Mouse (Mus musculus) liver, embryonic 15.5 days (tissue): ENCODE results near the gene Arhgef19. TPM values are rescaled to one million over a fixed set of nuclear protein-coding genes. Genes with fewer than 3 reads are reported as not detected.

ENCODE experiments used
- ATAC-seq: fragments of 200-750 bp; cut with Nextera tagmentation; 2 replicates; pipeline ENCODE4 v1.8.0; 2017; ENCODE audit warnings: moderate number of reproducible peaks, mild to moderate bottlenecking, moderate library complexity; ENCODE audit not compliant: insufficient read depth
- H3K27ac ChIP-seq: fragments of 300-500 bp; sonication (generic); replicated peaks from 2 replicates; pipeline ENCODE4 v1.5.1; 2015; ENCODE audit warnings: mild to moderate bottlenecking, inconsistent platforms
- H3K27me3 ChIP-seq: fragments of 300-500 bp; sonication (generic); 2 replicates; pipeline ENCODE4 v1.6.1; 2015; ENCODE audit warnings: mild to moderate bottlenecking, inconsistent platforms
- H3K36me3 ChIP-seq: fragments of 300-500 bp; sonication (generic); replicated peaks from 2 replicates; pipeline ENCODE4 v1.6.1; 2015; ENCODE audit warnings: moderate library complexity, mild to moderate bottlenecking, inconsistent platforms
- H3K4me1 ChIP-seq: fragments of 300-500 bp; sonication (generic); replicated peaks from 2 replicates; pipeline ENCODE4 v1.6.1; 2015; ENCODE audit warnings: inconsistent platforms
- H3K4me2 ChIP-seq: fragments of 300-500 bp; sonication (generic); 2 replicates; pipeline ENCODE4 v1.6.1; 2015; ENCODE audit warnings: moderate library complexity, mild to moderate bottlenecking, inconsistent platforms
- H3K4me3 ChIP-seq: fragments of 300-500 bp; sonication (generic); replicated peaks from 2 replicates; pipeline ENCODE4 v1.5.1; 2015; ENCODE audit warnings: mild to moderate bottlenecking, inconsistent platforms
- H3K9ac ChIP-seq: fragments of 300-500 bp; sonication (generic); 2 replicates; pipeline ENCODE4 v1.6.1; 2015; ENCODE audit warnings: moderate library complexity, mild to moderate bottlenecking, inconsistent platforms
- H3K9me3 ChIP-seq: fragments of 300-500 bp; sonication (generic); replicated peaks from 2 replicates; pipeline ENCODE4 v1.6.1; 2016; ENCODE audit warnings: inconsistent platforms
- WGBS: fragments of 180-500 bp; shearing (Covaris S2); methylation state at CpG from one replicate; pipeline ENCODE4 v1.1.7; 2015; ENCODE audit warnings: mixed read lengths; ENCODE audit not compliant: insufficient replicate concordance; 5-methylcytosine and 5-hydroxymethylcytosine counted together
- polyA plus RNA-seq: library from polyadenylated mRNA; unstranded; fragments of >200 nt; fragmentation: Nextera tagmentation; extraction: Ambion mirVana; gene quantifications from 2 replicates; pipeline ENCODE4 v1.2.1, GENCODE M21; 2015

The Arhgef19 gene
- polyA plus RNA-seq, 1 experiment from 2014 or later, result 1.5 TPM

- H3K9me3 ChIP-seq, result no peaks in the 10 kb centered on the region
- peaks cover 26% of the 10 kb centered on the region for H3K4me1 ChIP-seq
- 6% methylated on average over 20 of the region's 20 CpGs for WGBS
- H3K9ac ChIP-seq, result no peak overlapping the region
- H3K4me3 ChIP-seq, result peak overlapping the region; percentile 39
- H3K27me3 ChIP-seq, result peaks cover 79% of the 10 kb centered on the region
- ATAC-seq, result no peak
- H3K27ac ChIP-seq, result no peak overlapping the region
- peak overlapping the region; percentile 66 for H3K4me2 ChIP-seq
- H3K36me3 ChIP-seq, result no peaks in the 10 kb centered on the region
Measured at GRCm38 (mm10) chr4:141238492-141239387, 559 bp upstream of the Arhgef19 start.

GRCm38 (mm10) chr4:141240617-141241016, 1.3 kb downstream of the Arhgef19 start:
- H3K27me3 ChIP-seq, result peaks cover 96% of the 10 kb centered on the region
- no peak overlapping the region for H3K9ac ChIP-seq
- ATAC-seq, result peak; percentile 39; the same call in 1 of the 2 replicates
- H3K36me3 ChIP-seq, result no peaks in the 10 kb centered on the region
- peak overlapping the region; percentile 8; the same call in 1 of the 2 replicates for H3K4me3 ChIP-seq
- WGBS, result 2% methylated on average over 14 of the region's 14 CpGs
- peak overlapping the region; percentile 16 for H3K4me2 ChIP-seq
- H3K27ac ChIP-seq, result no peak overlapping the region
- H3K4me1 ChIP-seq, result peaks cover 26% of the 10 kb centered on the region
- no peaks in the 10 kb centered on the region for H3K9me3 ChIP-seq

GRCm38 (mm10) chr4:141241861-141242260, 2.6 kb downstream of the Arhgef19 start:
- H3K4me2 ChIP-seq, result no peak overlapping the region
- no peak overlapping the region for H3K4me3 ChIP-seq
- H3K4me1 ChIP-seq, result peaks cover 26% of the 10 kb centered on the region
- no peaks in the 10 kb centered on the region for H3K36me3 ChIP-seq
- ATAC-seq, result no peak
- H3K9ac ChIP-seq, result no peak overlapping the region
- H3K27ac ChIP-seq, result no peak overlapping the region
- peaks cover 97% of the 10 kb centered on the region for H3K27me3 ChIP-seq
- 17% methylated on average over 15 of the region's 15 CpGs for WGBS
- no peaks in the 10 kb centered on the region for H3K9me3 ChIP-seq

- Histone ChIP-seq H3K27me3 (peaks cover 99% of the 10 kb centered on the region), H3K9ac (no peak overlapping the region), H3K36me3 (no peaks in the 10 kb centered on the region), H3K4me1 (peaks cover 32% of the 10 kb centered on the region), H3K4me2 (no peak overlapping the region), H3K27ac (no peak overlapping the region), H3K4me3 (no peak overlapping the region), H3K9me3 (no peaks in the 10 kb centered on the region)
- WGBS, result 16% methylated on average over 11 of the region's 11 CpGs
- ATAC-seq, result no peak
Measured at GRCm38 (mm10) chr4:141242651-141243241, 3.4 kb downstream of the Arhgef19 start.

GRCm38 (mm10) chr4:141243636-141244035, 4.3 kb downstream of the Arhgef19 start:
- no peak overlapping the region for H3K9ac ChIP-seq
- 30% methylated on average over 5 of the region's 5 CpGs for WGBS
- peaks cover 39% of the 10 kb centered on the region for H3K4me1 ChIP-seq
- H3K27me3 ChIP-seq, result peaks cover 100% of the 10 kb centered on the region
- no peak overlapping the region for H3K4me2 ChIP-seq
- no peak for ATAC-seq
- no peaks in the 10 kb centered on the region for H3K9me3 ChIP-seq
- H3K36me3 ChIP-seq, result no peaks in the 10 kb centered on the region
- no peak overlapping the region for H3K4me3 ChIP-seq
- no peak overlapping the region for H3K27ac ChIP-seq

- no peak overlapping the region for H3K9ac ChIP-seq
- H3K4me3 ChIP-seq, result no peak overlapping the region
- H3K27ac ChIP-seq, result no peak overlapping the region
- ATAC-seq, result no peak
- H3K27me3 ChIP-seq, result peaks cover 100% of the 10 kb centered on the region
- no peaks in the 10 kb centered on the region for H3K9me3 ChIP-seq
- H3K4me1 ChIP-seq, result peaks cover 32% of the 10 kb centered on the region
- 43% methylated on average over 5 of the region's 5 CpGs for WGBS
- no peak overlapping the region for H3K4me2 ChIP-seq
- H3K36me3 ChIP-seq, result no peaks in the 10 kb centered on the region
Measured at GRCm38 (mm10) chr4:141244401-141244800, 5.1 kb downstream of the Arhgef19 start.

GRCm38 (mm10) chr4:141244931-141245425, 5.7 kb downstream of the Arhgef19 start:
- no peak overlapping the region for H3K4me2 ChIP-seq
- peaks cover 27% of the 10 kb centered on the region for H3K4me1 ChIP-seq
- no peaks in the 10 kb centered on the region for H3K9me3 ChIP-seq
- H3K36me3 ChIP-seq, result no peaks in the 10 kb centered on the region
- H3K9ac ChIP-seq, result no peak overlapping the region
- 17% methylated on average over 9 of the region's 9 CpGs for WGBS
- no peak overlapping the region for H3K4me3 ChIP-seq
- peaks cover 100% of the 10 kb centered on the region for H3K27me3 ChIP-seq
- ATAC-seq, result no peak
- no peak overlapping the region for H3K27ac ChIP-seq

GRCm38 (mm10) chr4:141246089-141246997, 7.0 kb downstream of the Arhgef19 start:
- Histone ChIP-seq H3K9ac (no peak overlapping the region), H3K4me3 (no peak overlapping the region), H3K27ac (no peak overlapping the region), H3K4me1 (peaks cover 15% of the 10 kb centered on the region), H3K9me3 (no peaks in the 10 kb centered on the region), H3K36me3 (no peaks in the 10 kb centered on the region), H3K4me2 (no peak overlapping the region), H3K27me3 (peaks cover 99% of the 10 kb centered on the region)
- 22% methylated on average over 24 of the region's 24 CpGs for WGBS
- ATAC-seq, result no peak

GRCm38 (mm10) chr4:141246998-141247350, 7.7 kb downstream of the Arhgef19 start:
- Histone ChIP-seq H3K9ac (no peak overlapping the region), H3K27me3 (peaks cover 93% of the 10 kb centered on the region)
- no peak for ATAC-seq

GRCm38 (mm10) chr4:141247776-141248613, 8.7 kb downstream of the Arhgef19 start:
- WGBS, result 2% methylated on average over 60 of the region's 60 CpGs
- no peak overlapping the region for H3K27ac ChIP-seq
- H3K4me1 ChIP-seq, result peaks cover 15% of the 10 kb centered on the region

More at GRCm38 (mm10) chr4:141246998-141247350, 7.7 kb downstream of the Arhgef19 start:
- Histone ChIP-seq H3K4me1 (peaks cover 15% of the 10 kb centered on the region), H3K36me3 (no peaks in the 10 kb centered on the region), H3K27ac (no peak overlapping the region), H3K9me3 (no peaks in the 10 kb centered on the region), H3K4me2 (peak overlapping the region; percentile 57; the same call in 1 of the 2 replicates), H3K4me3 (no peak overlapping the region)
- 8% methylated on average over 17 of the region's 17 CpGs for WGBS

More at GRCm38 (mm10) chr4:141247776-141248613, 8.7 kb downstream of the Arhgef19 start:
- ATAC-seq, result no peak
- Histone ChIP-seq H3K4me3 (peak overlapping the region; percentile 38), H3K36me3 (no peaks in the 10 kb centered on the region), H3K4me2 (peak overlapping the region; percentile 57), H3K27me3 (peaks cover 83% of the 10 kb centered on the region), H3K9me3 (no peaks in the 10 kb centered on the region), H3K9ac (no peak overlapping the region)
